In genomic region chr17:13705481-13705921, GRCm38 (mm10) we compare ENCODE assay signal across 12 mouse cellular contexts. TPM values are rescaled to one million over a fixed set of nuclear protein-coding genes. Genes with fewer than 3 reads are reported as not detected.
DNase-seq lines count a peak whose midpoint lies in the region; ATAC-seq and TF ChIP-seq lines count a peak whose summit lies in the region.
"Had no signal": no experiment of that assay in that cellular context is flagged by ENCODE, and none has a peak within 500 bp of the region (broad histone marks: within the 10 kb centered on the region; RNA-seq: fewer than 3 reads in every experiment).

No protein-coding gene starts in this region.

- no peaks in the 10 kb centered on the region for H3K36me3 ChIP-seq in stomach, postnatal 0 days (ENCODE audit: control insufficient read depth, insufficient read depth, low read length)
- H3K36me3 ChIP-seq: limb, embryonic 15.5 days had no signal

- no peak for TF ChIP-seq CTCF in stomach, postnatal 0 days (IDR thresholded peaks at IDR 0.05; ENCODE audit: low read depth)

- H3K4me2 ChIP-seq in stomach, postnatal 0 days (replicated peaks; ENCODE audit: low read depth): no peak overlapping the region
- H3K4me2 ChIP-seq: limb, embryonic 15.5 days had no signal

- peak overlapping the region; percentile 24; the same call in 1 of the 2 replicates for H3K27ac ChIP-seq in stomach, postnatal 0 days (replicated peaks)
- H3K27ac ChIP-seq: limb, embryonic 15.5 days had no signal

- peak; percentile 76 to 86 for DNase-seq in adrenal gland, adult (ENCODE audit: inconsistent age in 2 of 2, low spot score in 1 of 2)
- DNase-seq in adrenal gland, adult 18-20 months (ENCODE audit: low spot score in 2 of 2): no peak
- DNase-seq in lung, postnatal 14 days: peak; percentile 18
- DNase-seq in lung, adult 18-20 months: no peak
- peak; percentile 31 for DNase-seq in heart, postnatal 4 days
- no peak for DNase-seq in stomach, postnatal 0 days (ENCODE audit: low spot score)
- DNase-seq in neural tube, embryonic 10.5 days (ENCODE audit: extremely low spot score, low spot score): no peak
- no peak for DNase-seq in layer of hippocampus, postnatal 14 days (ENCODE audit: low spot score in 2 of 2)
- DNase-seq: cerebellum, adult 11-12 months; spleen, adult 18-20 months had no signal

- H3K4me3 ChIP-seq in stomach, postnatal 0 days (ENCODE audit: low read depth, low read length): no peak overlapping the region
- H3K4me3 ChIP-seq: limb, embryonic 15.5 days had no signal

- H3K9ac ChIP-seq in stomach, postnatal 0 days (ENCODE audit: low read length): no peak overlapping the region
- H3K9ac ChIP-seq: limb, embryonic 15.5 days had no signal

- no peaks in the 10 kb centered on the region for H3K9me3 ChIP-seq in stomach, postnatal 0 days (ENCODE audit: control insufficient read depth, low read length)
- H3K9me3 ChIP-seq: limb, embryonic 15.5 days had no signal

- WGBS in stomach, postnatal 0 days: 41% methylated on average over 4 of the region's 4 CpGs

- ATAC-seq in stomach, postnatal 0 days (ENCODE audit: low FRiP score, low TSS enrichment): no peak; the same call in 1 of the 2 replicates

- TF ChIP-seq EP300 in stomach, postnatal 0 days (optimal IDR thresholded peaks at IDR 0.05): no peak

- H3K4me1 ChIP-seq in stomach, postnatal 0 days (replicated peaks; ENCODE audit: control insufficient read depth, insufficient read depth): peaks cover 2% of the 10 kb centered on the region

- H3K27me3 ChIP-seq in stomach, postnatal 0 days (ENCODE audit: control insufficient read depth, insufficient read depth, low read length): no peaks in the 10 kb centered on the region
- H3K27me3 ChIP-seq: limb, embryonic 15.5 days had no signal

RNA-seq across cellular contexts. Expression of gene Afdn, which starts 54.8 kb away (rescaled TPM):
- 10 to 100 TPM; 62.4 to 68.4 TPM for total RNA-seq in adrenal gland, adult 18-20 months (2021)
- 100 to 1,000 TPM in 1 of 2 experiments, 10 to 100 TPM in 1; 90.0 to 105 TPM for total RNA-seq in heart, postnatal 4 days (2021)
- 116 and 118 TPM in 2 replicates for polyA plus RNA-seq in stomach, postnatal 0 days (2015; fragmentation: Nextera tagmentation; extraction: Ambion mirVana)
- total RNA-seq in layer of hippocampus, postnatal 14 days (2021): 100 to 1,000 TPM; 106 to 112 TPM

RNA-seq across cellular contexts. Expression of gene Tcte2, which starts 56.1 kb away (rescaled TPM):
- 1 to 10 TPM; 4.5 to 6.0 TPM for total RNA-seq in adrenal gland, adult 18-20 months (2021)
- 1 to 10 TPM; 4.7 to 5.2 TPM for total RNA-seq in heart, postnatal 4 days (2021)
- 3.3 and 3.6 TPM in 2 replicates for polyA plus RNA-seq in stomach, postnatal 0 days (2015; fragmentation: Nextera tagmentation; extraction: Ambion mirVana)
- total RNA-seq in layer of hippocampus, postnatal 14 days (2021): 10 to 100 TPM; 15.1 to 17.0 TPM
- total RNA-seq: hematopoietic stem cell, adult 5-6 weeks had no signal

Comparison
In these comparisons a context has a peak if more than half of its experiments do, and no peak if none do; other contexts are left out.
1. DNase-seq: peak in adrenal gland, adult (2 of 2), lung, postnatal 14 days (single experiment) and heart, postnatal 4 days (single experiment); none in adrenal gland, adult 18-20 months (0 of 2), lung, adult 18-20 months (0 of 2), stomach, postnatal 0 days (single experiment), neural tube, embryonic 10.5 days (single experiment) and layer of hippocampus, postnatal 14 days (0 of 2).